Mouse (Mus musculus): Measurements from ENCODE around the gene Dmrtc1c1. TPM values are rescaled to one million over a fixed set of nuclear protein-coding genes. Genes with fewer than 3 reads are reported as not detected.

Gene Dmrtc1c1
- not detected in 2 replicates for polyA plus RNA-seq (2015; fragmentation: Nextera tagmentation; extraction: Ambion mirVana)

GRCm38 (mm10) chrX:102802663-102803062, at the start of gene Dmrtc1c1:
Dmrtc1c1 (plus strand) TSS chrX:102802963.

GRCm38 (mm10) chrX:102854516-102854915, 51.8 kb downstream of the Dmrtc1c1 start, which contains the start of gene Dmrtc1c2:
Dmrtc1c2 (minus strand) TSS chrX:102854616.

Other genes starting within 250 kb of the Dmrtc1c1 start
- gene Phka1, start 158.7 kb upstream of the Dmrtc1c1 start, polyA plus RNA-seq (2015; fragmentation: Nextera tagmentation; extraction: Ambion mirVana) = 11.5 and 13.8 TPM in 2 replicates
- not detected in 2 replicates for gene Gm3880, start 116.0 kb upstream of the Dmrtc1c1 start, polyA plus RNA-seq (2015; fragmentation: Nextera tagmentation; extraction: Ambion mirVana)
- gene Gm9112, start 95.3 kb upstream of the Dmrtc1c1 start, polyA plus RNA-seq (2015; fragmentation: Nextera tagmentation; extraction: Ambion mirVana) = not detected in 2 replicates
- gene Dmrtc1b, start 95.1 kb upstream of the Dmrtc1c1 start, polyA plus RNA-seq (2015; fragmentation: Nextera tagmentation; extraction: Ambion mirVana) = not detected in 2 replicates
- gene Dmrtc1c2, start 51.7 kb downstream of the Dmrtc1c1 start, polyA plus RNA-seq (2015; fragmentation: Nextera tagmentation; extraction: Ambion mirVana) = not detected in 2 replicates
- gene 1700031F05Rik, start 65.0 kb downstream of the Dmrtc1c1 start, polyA plus RNA-seq (2015; fragmentation: Nextera tagmentation; extraction: Ambion mirVana) = not detected in 2 replicates
- gene Dmrtc1a, start 105.7 kb downstream of the Dmrtc1c1 start, polyA plus RNA-seq (2015; fragmentation: Nextera tagmentation; extraction: Ambion mirVana) = not detected in 2 replicates
- not detected in 2 replicates for gene 1700011M02Rik, start 105.9 kb downstream of the Dmrtc1c1 start, polyA plus RNA-seq (2015; fragmentation: Nextera tagmentation; extraction: Ambion mirVana)
- not detected in 2 replicates for gene 1700018G05Rik, start 125.4 kb downstream of the Dmrtc1c1 start, polyA plus RNA-seq (2015; fragmentation: Nextera tagmentation; extraction: Ambion mirVana)